ENCODE assay signal across 17 mouse cellular contexts in the genomic region with DNA sequence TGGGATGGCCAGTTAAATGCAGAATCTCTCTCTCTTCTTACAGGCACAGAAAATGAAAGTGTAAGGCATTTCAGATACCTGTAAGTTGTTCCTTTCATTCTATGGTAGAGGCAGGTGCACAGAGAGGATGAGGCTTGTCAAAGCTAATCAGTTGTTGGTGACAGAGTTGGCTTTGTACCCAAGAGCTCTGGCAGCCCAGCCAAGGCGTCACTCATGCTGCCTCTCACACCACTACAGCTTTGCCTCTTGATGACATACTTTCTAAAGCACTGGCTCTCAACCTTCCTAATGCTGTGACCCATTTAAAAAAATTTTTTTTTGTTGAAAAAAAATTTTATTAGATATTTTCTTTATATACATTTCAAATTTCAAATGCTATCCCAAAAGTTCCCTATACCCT.
"Had no signal": no experiment of that assay in that cellular context is flagged by ENCODE, and none has a peak within 500 bp of the region (broad histone marks: within the 10 kb centered on the region; RNA-seq: fewer than 3 reads in every experiment).

No protein-coding gene starts in this region.

- H3K9ac ChIP-seq: liver, postnatal 0 days; lung, embryonic 15.5 days; midbrain, embryonic 15.5 days; neural tube, embryonic 12.5 days; stomach, embryonic 15.5 days had no signal

- ATAC-seq: liver, postnatal 0 days; lung, postnatal 0 days; midbrain, embryonic 15.5 days had no signal

- H3K4me3 ChIP-seq: lung, embryonic 15.5 days; megakaryocyte, embryonic 14.5 days; midbrain, embryonic 15.5 days; neural tube, embryonic 12.5 days; stomach, embryonic 15.5 days had no signal

- H3K4me1 ChIP-seq: lung, embryonic 15.5 days; neural tube, embryonic 12.5 days; stomach, embryonic 15.5 days had no signal

- H3K4me2 ChIP-seq: lung, embryonic 15.5 days; midbrain, embryonic 11.5 days; midbrain, embryonic 15.5 days; neural tube, embryonic 12.5 days; stomach, embryonic 15.5 days had no signal

- H3K27me3 ChIP-seq: lung, embryonic 15.5 days; midbrain, embryonic 15.5 days; neural tube, embryonic 12.5 days; stomach, embryonic 15.5 days had no signal

- H3K36me3 ChIP-seq: lung, embryonic 15.5 days; midbrain, embryonic 15.5 days; neural tube, embryonic 12.5 days; stomach, embryonic 15.5 days had no signal

- H3K27ac ChIP-seq: lung, embryonic 15.5 days; macrophage; midbrain, embryonic 15.5 days; neural tube, embryonic 12.5 days; stomach, embryonic 15.5 days; stomach, postnatal 0 days had no signal

- DNase-seq: liver, postnatal 0 days; lung, adult 2 months; lung, postnatal 14 days; lung, postnatal 36 days; right cerebral cortex, postnatal 14 days; thymus, adult 2 months; thymus, postnatal 25 days; thymus, postnatal 4 days had no signal

- H3K9me3 ChIP-seq: lung, embryonic 15.5 days; midbrain, embryonic 15.5 days; stomach, embryonic 15.5 days had no signal
